Mouse (Mus musculus) testis, postnatal 14 days (tissue): ENCODE data around the gene Cd44.

ENCODE experiments used
- DNase-seq: peaks from one replicate; pipeline ENCODE4 v3.0.0; 2021; ENCODE audit warnings: low spot score

Cd44 gene

DNA sequence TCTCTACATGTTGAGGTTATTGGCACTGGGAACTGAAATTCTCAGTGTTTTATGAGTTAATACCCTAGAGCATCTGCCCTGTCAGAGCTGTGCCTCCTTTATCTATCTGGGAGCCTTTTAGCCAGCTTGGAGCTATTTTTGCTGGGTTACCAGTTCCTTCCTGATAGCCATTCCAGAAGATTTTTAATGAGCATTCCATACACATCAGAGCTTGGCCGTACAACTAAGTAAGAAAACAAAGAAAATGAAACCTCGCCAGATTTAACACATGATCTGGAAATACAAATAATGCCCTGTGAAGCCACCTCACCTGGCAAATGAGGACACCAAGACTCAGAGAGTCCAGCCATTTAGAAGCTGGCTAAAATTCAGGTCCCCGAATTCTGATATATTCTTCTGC is 138.3 kb downstream of the Cd44 start:
- no peak for DNase-seq
